7 mouse cellular contexts compared by ENCODE assay signal in genomic region chr16:33829842-33830511, GRCm38 (mm10). TPM values are rescaled to one million over a fixed set of nuclear protein-coding genes. Genes with fewer than 3 reads are reported as not detected.
DNase-seq lines count a peak whose midpoint lies in the region; ATAC-seq and TF ChIP-seq lines count a peak whose summit lies in the region.

No protein-coding gene starts in this region.

- TF ChIP-seq CTCF in heart, postnatal 0 days (IDR thresholded peaks at IDR 0.05; ENCODE audit: low read depth) = no peak

- no peak overlapping the region for H3K27ac ChIP-seq in ES-E14 (ENCODE audit: insufficient read depth, low read depth, low read length, poor library complexity, severe bottlenecking)
- peak overlapping the region; percentile 93 for H3K27ac ChIP-seq in embryonic facial prominence, embryonic 15.5 days (replicated peaks)
- peak overlapping the region; percentile 88 for H3K27ac ChIP-seq in heart, postnatal 0 days (ENCODE audit: low read depth)

- H3K4me3 ChIP-seq in ES-E14 (ENCODE audit: insufficient read depth in 1 of 2, low read depth in 1 of 2, low read length in 2 of 2, poor library complexity in 1 of 2, severe bottlenecking in 1 of 2) = peak overlapping the region; percentile 81 to 94
- H3K4me3 ChIP-seq in embryonic facial prominence, embryonic 15.5 days (replicated peaks) = peak overlapping the region; percentile 80
- H3K4me3 ChIP-seq in heart, postnatal 0 days (ENCODE audit: low read depth, low read length) = peak overlapping the region; percentile 77

- H3K9ac ChIP-seq in ES-E14 (ENCODE audit: insufficient read depth, low read depth, low read length, poor library complexity, severe bottlenecking) = peak overlapping the region; percentile 73
- peak overlapping the region; percentile 80 for H3K9ac ChIP-seq in embryonic facial prominence, embryonic 15.5 days
- peak overlapping the region; percentile 86 for H3K9ac ChIP-seq in heart, postnatal 0 days (replicated peaks; ENCODE audit: low read depth, low read length)

- no peaks in the 10 kb centered on the region for H3K36me3 ChIP-seq in ES-E14 (ENCODE audit: control insufficient read depth, insufficient read depth, low read length, poor library complexity, severe bottlenecking)
- no peaks in the 10 kb centered on the region for H3K36me3 ChIP-seq in embryonic facial prominence, embryonic 15.5 days
- H3K36me3 ChIP-seq in heart, postnatal 0 days (replicated peaks; ENCODE audit: control insufficient read depth, insufficient read depth, low read length) = no peaks in the 10 kb centered on the region

- WGBS in embryonic facial prominence, embryonic 15.5 days = under 1% methylated on average over 76 of the region's 76 CpGs
- WGBS in heart, postnatal 0 days = under 1% methylated on average over 63 of the region's 76 CpGs

- no peaks in the 10 kb centered on the region for H3K9me3 ChIP-seq in ES-E14 (ENCODE audit: control insufficient read depth, insufficient read depth, low read depth, low read length)
- no peaks in the 10 kb centered on the region for H3K9me3 ChIP-seq in embryonic facial prominence, embryonic 15.5 days (replicated peaks)
- no peaks in the 10 kb centered on the region for H3K9me3 ChIP-seq in heart, postnatal 0 days (replicated peaks; ENCODE audit: control insufficient read depth, low read length)

- peak; percentile 76 for ATAC-seq in embryonic facial prominence, embryonic 15.5 days (ENCODE audit: insufficient number of reproducible peaks, low FRiP score, low TSS enrichment, low read depth)
- peak; percentile 71 for ATAC-seq in heart, postnatal 0 days (ENCODE audit: insufficient read depth, low read depth)

- peaks cover 6 to 8% of the 10 kb centered on the region in 2 experiments for H3K4me1 ChIP-seq in ES-E14 (ENCODE audit: control insufficient read depth in 2 of 2, insufficient read depth in 2 of 2, low read length in 2 of 2, poor library complexity in 1 of 2)
- peaks cover 37% of the 10 kb centered on the region for H3K4me1 ChIP-seq in embryonic facial prominence, embryonic 15.5 days
- peaks cover 20% of the 10 kb centered on the region; the same call in 1 of the 2 replicates for H3K4me1 ChIP-seq in heart, postnatal 0 days (ENCODE audit: control insufficient read depth, insufficient read depth)

- no peak for TF ChIP-seq EP300 in heart, postnatal 0 days (IDR thresholded peaks at IDR 0.05; ENCODE audit: low read depth)

- no peaks in the 10 kb centered on the region for H3K27me3 ChIP-seq in embryonic facial prominence, embryonic 15.5 days
- peaks cover 5% of the 10 kb centered on the region; the same call in 1 of the 2 replicates for H3K27me3 ChIP-seq in heart, postnatal 0 days (ENCODE audit: control insufficient read depth, insufficient read depth, low read length)

- in situ Hi-C loops in ES-E14 (cut with MboI; ENCODE audit: low sequenced_read_pairs in 2 of 2, unreplicated experiment in 2 of 2) = loop anchor here (10.0 kb wide), 2 partner anchors 115 to 275 kb away; no protein-coding TSS in a partner anchor

- no peak for DNase-seq in ES-E14 (ENCODE audit: low read depth, low spot score)
- DNase-seq in adrenal gland, postnatal 14 days = peak; percentile 78
- peak; percentile 36 for DNase-seq in heart, postnatal 0 days (ENCODE audit: low spot score)
- DNase-seq in kidney, postnatal 14 days = peak; percentile 58
- DNase-seq in lung, postnatal 14 days = peak; percentile 56
- DNase-seq in retina, embryonic 14.5 days (ENCODE audit: low spot score) = peak; percentile 62

- H3K4me2 ChIP-seq in embryonic facial prominence, embryonic 15.5 days (replicated peaks) = peak overlapping the region; percentile 78
- peak overlapping the region; percentile 89 for H3K4me2 ChIP-seq in heart, postnatal 0 days (ENCODE audit: low read depth, low read length)

TF ChIP-seq in ES-E14, 5 proteins besides CTCF, POLR2A, EP300 and RAD21:
- TF ChIP-seq MAFK (IDR thresholded peaks at IDR 0.05; ENCODE audit: insufficient read depth, low read depth, low read length) = no peak

RNA-seq across cellular contexts. Expression of gene Itgb5, which starts 0.5 kb away (rescaled TPM):
- total RNA-seq in ES-E14 (2012; rRNA removed) = 60.6 and 101 TPM in 2 replicates
- 103 and 118 TPM in 2 replicates for total RNA-seq in adrenal gland, postnatal 14 days (2021)
- polyA plus RNA-seq in embryonic facial prominence, embryonic 15.5 days (2015; fragmentation: Nextera tagmentation; extraction: Ambion mirVana) = 118 and 123 TPM in 2 replicates
- total RNA-seq in heart, postnatal 0 days (2014; rRNA removed; ENCODE audit: low replicate concordance) = 116 and 134 TPM in 2 replicates
- 33.4 and 35.6 TPM in 2 replicates for polyA plus RNA-seq in heart, postnatal 0 days (2015; fragmentation: Nextera tagmentation; extraction: Ambion mirVana)

RNA-seq across cellular contexts. Expression of gene Muc13, which starts 36.1 kb away (rescaled TPM):
- 0.05 and 0.22 TPM in 2 replicates for total RNA-seq in ES-E14 (2012; rRNA removed)
- 0.22 TPM in 1 of 2 replicates, not detected in the other for total RNA-seq in adrenal gland, postnatal 14 days (2021)
- polyA plus RNA-seq in embryonic facial prominence, embryonic 15.5 days (2015; fragmentation: Nextera tagmentation; extraction: Ambion mirVana) = 0.25 and 0.52 TPM in 2 replicates
- total RNA-seq in heart, postnatal 0 days (2014; rRNA removed; ENCODE audit: low replicate concordance) = not detected in 2 replicates
- polyA plus RNA-seq in heart, postnatal 0 days (2015; fragmentation: Nextera tagmentation; extraction: Ambion mirVana) = not detected in 2 replicates
